Mouse (Mus musculus) megakaryocyte, adult 5-6 weeks (primary cell): ENCODE results near the gene Negr1. TPM values are rescaled to one million over a fixed set of nuclear protein-coding genes. Genes with fewer than 3 reads are reported as not detected.

Source experiments
- ATAC-seq: 2 replicates; pipeline ENCODE4 v1.8.0; 2016; ENCODE audit warnings: mild to moderate bottlenecking, inconsistent platforms; ENCODE audit not compliant: poor library complexity, severe bottlenecking
- total RNA-seq, 2 experiments: library from RNA; stranded (forward) in 1 of 2; stranded (reverse) in 1 of 2; fragments of 153-499, 151-499 nt in 1 of 2; fragments of 221-1000, 200-1000 nt in 1 of 2; gene quantifications; 2 replicates each; pipeline versions ENCODE4 v1.2.3 to v1.2.4; 2015 to 2017

Negr1 gene
- total RNA-seq, 2 experiments from 2014 or later = 0.18 to 0.62 TPM

DNA sequence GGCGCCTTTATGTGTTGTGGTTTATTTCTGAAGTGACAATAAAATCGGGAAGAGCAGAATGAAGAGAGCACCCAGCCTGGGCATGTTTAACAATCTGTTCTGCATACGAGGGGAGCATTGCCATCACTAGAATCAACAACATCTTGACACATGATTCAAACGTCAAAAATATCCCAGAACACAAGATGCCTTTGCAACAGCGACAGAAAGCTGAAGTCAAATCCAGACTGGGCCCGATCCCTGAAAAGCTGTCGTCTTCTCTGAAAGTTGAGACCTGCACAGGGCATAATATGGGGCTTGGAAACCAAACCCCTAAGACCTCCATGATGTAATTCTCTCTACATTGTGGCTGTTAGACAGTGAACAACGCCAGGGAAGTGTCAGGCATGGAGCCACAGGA, 642.0 kb downstream of the Negr1 start:
- no peak for ATAC-seq

GRCm38 (mm10) chr3:157206752-157207151, 645.2 kb downstream of the Negr1 start:
- no peak for ATAC-seq

GRCm38 (mm10) chr3:157208966-157209365, 647.4 kb downstream of the Negr1 start:
- 0 out of 2 replicates have a peak, but pooled peaks have one; percentile 10 for ATAC-seq

- ATAC-seq = no peak
Observed at GRCm38 (mm10) chr3:157209386-157209785, 647.8 kb downstream of the Negr1 start.

GRCm38 (mm10) chr3:157215937-157216719, 654.5 kb downstream of the Negr1 start:
- no peak for ATAC-seq

GRCm38 (mm10) chr3:157217794-157218193, 656.2 kb downstream of the Negr1 start:
- no peak for ATAC-seq

DNA sequence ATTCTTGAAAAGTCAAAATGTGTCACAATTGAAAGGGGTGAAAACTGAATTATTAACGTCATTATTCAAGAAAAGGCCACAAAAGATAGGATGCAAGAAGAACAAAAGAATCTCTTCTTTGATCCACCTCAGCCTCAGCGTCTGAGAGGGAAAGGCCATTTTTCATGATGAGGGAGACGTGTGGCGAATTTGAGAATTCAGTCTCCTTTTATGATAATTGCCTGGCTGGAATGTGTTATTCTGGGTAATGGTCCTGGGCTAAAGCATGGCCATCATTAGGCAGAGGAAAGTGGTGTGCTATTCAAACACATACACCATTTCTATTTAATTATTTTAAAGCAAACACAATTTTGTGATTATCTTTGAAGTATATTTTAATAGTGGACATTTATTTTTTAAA, 663.3 kb downstream of the Negr1 start:
- no peak for ATAC-seq

- peak; percentile 55 for ATAC-seq
Observed at GRCm38 (mm10) chr3:157232723-157233122, 671.1 kb downstream of the Negr1 start.

- no peak for ATAC-seq
Observed at GRCm38 (mm10) chr3:157240240-157240639, 678.6 kb downstream of the Negr1 start.

DNA sequence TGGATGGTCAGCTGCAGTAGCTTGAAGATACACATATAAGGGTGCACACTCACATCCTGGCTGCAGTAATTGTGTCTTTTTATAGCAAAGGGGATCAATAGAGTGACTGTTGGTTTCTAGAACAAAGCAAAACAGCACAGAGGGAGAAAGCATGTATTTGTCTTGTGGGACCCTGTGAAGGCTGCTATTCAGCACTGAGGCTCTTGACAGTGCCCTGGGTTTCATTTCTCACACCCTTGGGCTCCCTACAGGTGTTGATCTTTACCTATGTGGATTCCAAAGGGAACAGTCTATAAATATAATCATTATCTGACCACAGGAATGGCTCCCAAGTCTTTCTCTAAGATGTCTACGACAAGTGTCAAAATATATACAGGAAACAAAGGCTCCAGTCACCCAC, 693.9 kb downstream of the Negr1 start:
- ATAC-seq = no peak

- no peak for ATAC-seq
Observed at GRCm38 (mm10) chr3:157255863-157256262, 694.3 kb downstream of the Negr1 start.

- no peak for ATAC-seq
Observed at GRCm38 (mm10) chr3:157268742-157269141, 707.1 kb downstream of the Negr1 start.

GRCm38 (mm10) chr3:157272379-157272778, 710.8 kb downstream of the Negr1 start:
- peak; percentile 89 for ATAC-seq

- no peak for ATAC-seq
Observed at GRCm38 (mm10) chr3:157274143-157274542, 712.5 kb downstream of the Negr1 start.

GRCm38 (mm10) chr3:157279717-157280116, 718.1 kb downstream of the Negr1 start:
- no peak for ATAC-seq

- peak; percentile 64 for ATAC-seq
Observed at GRCm38 (mm10) chr3:157281259-157281658, 719.7 kb downstream of the Negr1 start.

GRCm38 (mm10) chr3:157291286-157291685, 729.7 kb downstream of the Negr1 start:
- no peak for ATAC-seq

DNA sequence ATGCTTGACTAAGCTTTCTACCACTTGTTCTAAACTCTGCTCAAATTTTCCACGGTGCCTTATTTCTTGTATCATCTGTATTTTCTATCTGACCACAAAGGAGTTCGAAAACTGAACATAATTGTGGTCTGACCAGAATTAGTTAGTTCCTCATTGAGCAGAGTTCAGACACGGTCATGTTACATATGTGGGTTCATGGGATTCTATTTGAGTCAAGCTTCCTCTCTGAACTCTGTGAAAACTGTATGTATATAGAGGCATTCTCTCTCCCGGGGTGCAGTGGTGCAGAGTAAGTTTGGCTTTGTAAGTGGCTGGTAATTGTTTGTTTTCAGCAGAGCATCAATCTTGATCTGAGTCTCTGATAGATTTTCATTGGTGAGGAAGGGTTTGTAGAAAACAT, 735.6 kb downstream of the Negr1 start:
- peak; percentile 85 for ATAC-seq

DNA sequence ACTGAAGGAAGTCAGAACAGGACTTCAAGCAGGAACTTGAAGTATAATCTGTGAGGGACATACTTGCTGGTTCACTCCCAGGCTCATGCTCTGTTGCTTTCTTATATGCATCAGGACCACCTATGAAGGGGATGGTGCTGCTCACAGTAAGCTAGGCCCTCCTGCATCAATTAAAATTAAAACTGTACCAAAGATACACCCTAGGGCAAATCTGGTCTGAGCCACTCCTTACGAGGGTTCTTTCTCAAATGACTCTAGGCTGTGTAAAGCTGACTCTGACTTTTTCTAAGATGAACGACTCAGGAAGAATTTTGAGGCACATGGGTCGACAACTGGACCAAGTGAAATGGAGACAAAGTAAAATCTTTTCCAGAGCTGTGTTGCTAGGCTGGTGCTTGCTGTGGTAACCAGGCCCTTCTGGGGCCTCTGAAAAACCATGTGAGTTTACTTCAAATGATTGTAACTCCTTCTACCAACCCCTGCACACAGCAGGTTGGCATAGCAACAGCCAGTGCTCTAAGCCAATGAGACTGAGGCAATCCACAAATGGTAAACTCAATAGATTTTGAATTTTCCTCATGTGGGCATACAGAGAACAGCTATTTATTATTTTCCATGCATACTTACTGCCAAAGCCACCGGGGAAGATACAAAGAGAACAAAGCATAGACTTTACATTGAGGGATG, 742.0 kb downstream of the Negr1 start:
- no peak for ATAC-seq

DNA sequence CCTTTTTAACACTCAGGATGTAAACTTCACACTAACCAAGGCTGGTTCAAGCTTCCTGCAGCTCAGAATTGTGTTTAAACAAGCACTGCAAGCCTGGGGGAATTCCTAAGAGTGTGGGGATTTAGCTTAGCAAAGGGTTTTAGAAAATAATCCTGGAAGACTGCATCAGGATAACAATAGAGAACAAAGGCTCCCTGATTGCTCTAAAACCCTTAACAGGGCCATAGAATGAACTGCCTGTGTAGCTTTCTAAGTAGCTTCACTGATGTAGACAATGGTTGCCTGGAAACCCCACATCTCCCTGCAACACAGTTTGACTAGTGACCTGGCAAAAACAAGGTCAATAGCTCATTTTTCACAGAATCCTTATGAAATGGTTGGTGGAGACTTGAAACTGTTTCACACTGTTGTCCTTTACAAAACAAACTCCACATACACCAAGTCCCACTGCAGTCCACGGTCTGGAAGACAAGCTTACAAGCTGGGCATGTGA, 759.5 kb downstream of the Negr1 start:
- ATAC-seq = no peak

DNA sequence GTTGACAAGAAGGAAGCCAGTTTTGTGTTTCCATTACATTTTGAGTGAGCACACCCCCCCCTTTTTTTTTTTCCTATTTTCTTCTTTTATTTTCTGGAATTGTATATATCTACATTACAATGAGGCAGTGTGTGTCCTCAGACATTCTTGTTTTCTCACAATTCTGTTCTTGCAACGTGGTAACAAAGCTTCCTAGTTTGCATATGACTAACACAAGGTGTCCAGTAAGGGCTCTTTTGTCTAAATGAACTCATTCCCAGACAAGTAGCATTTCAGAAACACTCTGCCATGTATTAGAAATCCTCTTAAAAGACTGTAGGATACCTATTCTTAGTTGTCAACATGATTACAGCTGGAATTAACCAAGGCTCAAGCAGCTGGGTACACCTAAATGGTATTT, 760.2 kb downstream of the Negr1 start:
- no peak for ATAC-seq

- no peak for ATAC-seq
Observed at GRCm38 (mm10) chr3:157334169-157334568, 772.6 kb downstream of the Negr1 start.
